Mouse (Mus musculus) CD8-positive naive resting alpha-beta T cell, adult 2 months (primary cell): Measurements from ENCODE around the gene Sar1a.

Source experiments
- DNase-seq, 2 experiments: peaks; one replicate each; pipeline ENCODE4 v3.0.0; 2022; ENCODE audit warnings: low read depth in 2 of 2, low spot score in 2 of 2

The Sar1a gene

GRCm38 (mm10) chr10:61729181-61729580, 49.1 kb downstream of the Sar1a start:
- DNase-seq: no peak

GRCm38 (mm10) chr10:61730171-61730570, 50.1 kb downstream of the Sar1a start:
- no peak for DNase-seq

- no peak for DNase-seq
Measured at GRCm38 (mm10) chr10:61734377-61734776, 54.3 kb downstream of the Sar1a start.

GRCm38 (mm10) chr10:61736671-61737078, 56.6 kb downstream of the Sar1a start:
- no peak for DNase-seq

GRCm38 (mm10) chr10:61737537-61737936, 57.4 kb downstream of the Sar1a start:
- DNase-seq: no peak

GRCm38 (mm10) chr10:61738126-61738525, 58.0 kb downstream of the Sar1a start:
- DNase-seq: no peak

- DNase-seq: no peak
Measured at GRCm38 (mm10) chr10:61741306-61741705, 61.2 kb downstream of the Sar1a start.

- DNase-seq: no peak
Measured at GRCm38 (mm10) chr10:61741873-61742272, 61.8 kb downstream of the Sar1a start.

GRCm38 (mm10) chr10:61742336-61742735, 62.2 kb downstream of the Sar1a start:
- DNase-seq: no peak
